Mouse (Mus musculus): ENCODE measurements at regions not wholly inside any gene's neighbourhood (a gene's known extent, or its start where the extent isn't known, plus 50 kb on each side); places are given as distances from the start of the nearest gene placed in this dataset.

DNA sequence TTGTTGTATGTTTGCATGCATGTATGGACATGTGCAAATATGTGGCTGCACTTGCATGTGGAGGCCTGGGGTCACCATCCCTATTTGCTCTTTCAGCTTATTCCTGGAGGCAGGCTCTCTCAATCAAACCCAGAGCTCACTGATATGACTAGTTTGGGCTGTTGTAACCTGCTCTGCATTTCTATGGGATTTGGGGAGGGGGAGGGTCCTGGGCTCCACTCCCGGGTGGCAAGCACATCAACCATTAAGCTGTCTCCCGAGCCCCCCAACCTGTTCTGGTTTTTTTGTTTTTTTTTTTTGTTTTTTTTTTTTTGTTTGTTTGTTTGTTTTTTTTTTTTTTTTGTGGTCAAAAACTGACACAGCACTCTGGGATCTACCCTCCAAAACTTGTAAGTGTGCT is 386.5 kb downstream of the Med13l start:
- Histone ChIP-seq H3K4me3 (ENCODE audit: insufficient read depth in 1 of 2, low read depth in 2 of 2, low read length in 2 of 2) (no peak overlapping the region), H3K9me3 (ENCODE audit: control insufficient read depth, low read length) (no peaks in the 10 kb centered on the region), H3K4me1 (replicated peaks; ENCODE audit: control insufficient read depth in 2 of 2, insufficient read depth in 2 of 2, low read length in 1 of 2) (no peaks in the 10 kb centered on the region), H3K9ac (replicated peaks) (no peak overlapping the region), H3K4me2 (ENCODE audit: low read depth) (no peak overlapping the region), H3K27me3 (ENCODE audit: control insufficient read depth, insufficient read depth, low read length) (no peaks in the 10 kb centered on the region), H3K36me3 (replicated peaks; ENCODE audit: control insufficient read depth, insufficient read depth, low read depth) (no peaks in the 10 kb centered on the region), H3K27ac (no peak overlapping the region)
- ATAC-seq (ENCODE audit: insufficient read depth) (no peak), DNase-seq (ENCODE audit: low read depth in 3 of 3, low spot score in 3 of 3) (no peak)
- TF ChIP-seq CTCF (IDR thresholded peaks at IDR 0.05; ENCODE audit: low read depth) (no peak), EP300 (IDR thresholded peaks at IDR 0.05; ENCODE audit: low read depth) (no peak)
- 49% methylated on average over 2 of the region's 2 CpGs for WGBS (ENCODE audit: insufficient replicate concordance)

DNA sequence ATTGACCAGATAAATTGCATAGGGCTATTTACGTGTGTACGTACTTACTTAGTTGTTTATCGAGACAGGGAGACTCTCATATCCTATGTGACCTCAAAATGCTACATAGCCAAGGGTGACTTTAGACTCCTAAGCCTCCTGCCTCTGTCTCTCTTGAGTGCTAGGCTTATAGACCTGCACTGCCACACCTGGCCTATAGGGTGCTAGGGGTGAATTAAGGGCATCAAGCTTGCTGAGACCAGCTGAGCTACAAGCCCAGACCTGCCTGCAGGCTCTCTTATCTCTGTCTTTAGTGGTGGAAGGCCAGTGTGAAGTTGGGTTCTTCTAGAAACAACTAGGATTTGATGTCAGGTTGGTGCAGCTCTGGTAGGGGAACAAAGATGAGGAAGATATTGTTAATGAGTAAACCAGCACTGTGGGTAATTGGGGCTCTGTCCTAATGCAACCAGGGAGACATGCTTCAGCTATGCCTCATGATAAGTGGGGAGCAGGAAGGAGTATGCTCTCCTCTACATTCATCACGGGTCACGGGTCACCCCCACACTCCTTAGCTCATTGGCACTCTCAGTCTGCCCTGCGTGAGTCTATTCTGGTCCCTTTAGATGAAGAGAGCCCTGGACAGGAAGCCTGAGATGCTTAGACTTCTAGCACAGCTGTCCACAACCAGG is 387.8 kb downstream of the Med13l start:
- DNase-seq (ENCODE audit: low read depth in 3 of 3, low spot score in 3 of 3) (no peak), ATAC-seq (ENCODE audit: insufficient read depth) (no peak)
- no peaks in the 10 kb centered on the region for H3K9me3 ChIP-seq (ENCODE audit: control insufficient read depth, low read length)
- 48% methylated on average over 6 of the region's 6 CpGs for WGBS (ENCODE audit: insufficient replicate concordance)
- H3K9ac ChIP-seq (replicated peaks) = no peak overlapping the region
- H3K36me3 ChIP-seq (replicated peaks; ENCODE audit: control insufficient read depth, insufficient read depth, low read depth) = no peaks in the 10 kb centered on the region
- no peak overlapping the region for H3K4me2 ChIP-seq (ENCODE audit: low read depth)
- H3K4me1 ChIP-seq (replicated peaks; ENCODE audit: control insufficient read depth in 2 of 2, insufficient read depth in 2 of 2, low read length in 1 of 2) = no peaks in the 10 kb centered on the region
- no peak overlapping the region for H3K27ac ChIP-seq
- TF ChIP-seq CTCF (IDR thresholded peaks at IDR 0.05; ENCODE audit: low read depth) (no peak), EP300 (IDR thresholded peaks at IDR 0.05; ENCODE audit: low read depth) (no peak)
- H3K4me3 ChIP-seq (ENCODE audit: insufficient read depth in 1 of 2, low read depth in 2 of 2, low read length in 2 of 2) = no peak overlapping the region
- H3K27me3 ChIP-seq (ENCODE audit: control insufficient read depth, insufficient read depth, low read length) = no peaks in the 10 kb centered on the region

DNA sequence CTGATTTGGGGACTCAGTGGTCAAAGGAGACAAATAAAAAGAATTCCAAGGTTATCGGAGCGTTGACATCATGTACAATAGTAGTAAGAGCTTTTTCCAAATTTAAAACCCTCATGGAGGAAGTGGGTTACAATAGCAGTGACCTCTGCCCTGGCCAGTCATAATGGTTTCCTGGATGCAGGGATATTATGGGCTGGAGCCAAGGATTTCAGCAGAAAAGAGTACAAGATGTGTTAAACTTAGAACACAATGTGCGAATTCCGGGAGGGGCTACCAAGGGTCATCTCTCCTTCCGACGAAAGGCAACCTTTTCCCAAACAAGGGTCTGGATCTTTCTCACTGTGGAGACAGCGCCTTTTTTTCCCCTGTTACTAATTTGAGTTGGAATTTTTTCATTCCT is 390.6 kb downstream of the Med13l start:
- no peak overlapping the region for H3K27ac ChIP-seq
- no peaks in the 10 kb centered on the region for H3K9me3 ChIP-seq (ENCODE audit: control insufficient read depth, low read length)
- ATAC-seq (ENCODE audit: insufficient read depth) (no peak), DNase-seq (ENCODE audit: low read depth in 3 of 3, low spot score in 3 of 3) (no peak)
- no peak overlapping the region for H3K4me2 ChIP-seq (ENCODE audit: low read depth)
- 33% methylated on average over 7 of the region's 7 CpGs for WGBS (ENCODE audit: insufficient replicate concordance)
- H3K9ac ChIP-seq (replicated peaks) = no peak overlapping the region
- H3K4me1 ChIP-seq (replicated peaks; ENCODE audit: control insufficient read depth in 2 of 2, insufficient read depth in 2 of 2, low read length in 1 of 2) = no peaks in the 10 kb centered on the region
- H3K27me3 ChIP-seq (ENCODE audit: control insufficient read depth, insufficient read depth, low read length) = no peaks in the 10 kb centered on the region
- H3K36me3 ChIP-seq (replicated peaks; ENCODE audit: control insufficient read depth, insufficient read depth, low read depth) = no peaks in the 10 kb centered on the region
- no peak overlapping the region for H3K4me3 ChIP-seq (ENCODE audit: insufficient read depth in 1 of 2, low read depth in 2 of 2, low read length in 2 of 2)
- TF ChIP-seq CTCF (IDR thresholded peaks at IDR 0.05; ENCODE audit: low read depth) = no peak
- no peak for TF ChIP-seq EP300 (IDR thresholded peaks at IDR 0.05; ENCODE audit: low read depth)

DNA sequence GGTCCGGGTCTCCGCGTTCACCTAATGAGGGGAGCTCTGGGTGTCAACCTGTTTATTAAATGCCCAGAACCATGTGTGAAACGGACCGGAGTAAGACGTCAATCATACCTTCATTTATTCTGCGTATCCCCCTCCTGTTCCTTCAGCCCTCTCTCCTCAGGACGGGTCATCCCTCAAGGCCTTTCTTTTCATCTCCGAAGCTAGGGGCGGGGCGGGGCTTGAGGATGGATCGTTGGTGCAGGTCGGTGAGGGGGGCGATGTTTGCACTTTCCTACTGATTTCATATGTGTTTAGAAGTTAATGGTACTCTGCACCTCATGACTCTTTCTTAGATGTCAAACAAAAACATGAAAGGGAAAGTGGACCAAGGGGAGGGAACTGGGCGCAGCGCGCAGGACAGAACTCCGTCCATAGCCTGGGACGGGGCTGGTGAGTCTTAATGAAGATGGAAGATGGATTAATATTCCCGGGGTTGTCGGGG is 400.1 kb downstream of the Med13l start:
- 69% methylated on average over 21 of the region's 21 CpGs for WGBS (ENCODE audit: insufficient replicate concordance)

DNA sequence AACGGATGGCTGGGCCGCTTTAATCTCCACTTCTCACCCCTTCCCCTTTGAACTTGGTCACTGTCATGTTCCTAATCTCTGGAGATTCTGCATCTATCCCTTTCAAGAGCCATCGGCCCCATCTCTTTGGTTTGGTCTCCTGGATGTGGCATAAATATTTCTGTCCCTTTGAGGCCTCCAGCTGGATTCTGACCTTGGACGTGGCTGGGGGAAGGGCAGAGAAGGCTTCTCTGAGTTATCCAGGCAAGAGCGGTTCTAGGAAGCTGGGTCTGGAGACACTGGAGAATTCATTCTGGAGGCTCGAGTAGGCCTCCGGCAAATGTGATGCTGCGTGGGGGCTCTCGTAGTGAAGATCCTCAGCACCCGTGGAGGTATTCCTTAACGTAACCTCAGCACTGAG is 400.6 kb downstream of the Med13l start:
- H3K4me3 ChIP-seq (ENCODE audit: insufficient read depth in 1 of 2, low read depth in 2 of 2, low read length in 2 of 2) = no peak overlapping the region
- no peak overlapping the region for H3K27ac ChIP-seq
- no peaks in the 10 kb centered on the region for H3K9me3 ChIP-seq (ENCODE audit: control insufficient read depth, low read length)
- ATAC-seq (ENCODE audit: insufficient read depth) (no peak), DNase-seq (ENCODE audit: low read depth in 3 of 3, low spot score in 3 of 3) (no peak)
- no peak overlapping the region for H3K9ac ChIP-seq (replicated peaks)
- TF ChIP-seq EP300 (IDR thresholded peaks at IDR 0.05; ENCODE audit: low read depth) (no peak), CTCF (IDR thresholded peaks at IDR 0.05; ENCODE audit: low read depth) (no peak)
- no peak overlapping the region for H3K4me2 ChIP-seq (ENCODE audit: low read depth)
- WGBS (ENCODE audit: insufficient replicate concordance) = 75% methylated on average over 11 of the region's 11 CpGs
- peaks cover 0 to 2% of the 10 kb centered on the region in 2 experiments; a peak in 1 of 4 replicates for H3K4me1 ChIP-seq (replicated peaks; ENCODE audit: control insufficient read depth in 2 of 2, insufficient read depth in 2 of 2, low read length in 1 of 2)
- no peaks in the 10 kb centered on the region for H3K36me3 ChIP-seq (replicated peaks; ENCODE audit: control insufficient read depth, insufficient read depth, low read depth)
- H3K27me3 ChIP-seq (ENCODE audit: control insufficient read depth, insufficient read depth, low read length) = no peaks in the 10 kb centered on the region

More for the DNA sequence above, 400.1 kb downstream of the Med13l start:
- Histone ChIP-seq H3K9ac (replicated peaks) (no peak overlapping the region), H3K36me3 (replicated peaks; ENCODE audit: control insufficient read depth, insufficient read depth, low read depth) (no peaks in the 10 kb centered on the region), H3K4me3 (ENCODE audit: insufficient read depth in 1 of 2, low read depth in 2 of 2, low read length in 2 of 2) (no peak overlapping the region), H3K27me3 (ENCODE audit: control insufficient read depth, insufficient read depth, low read length) (no peaks in the 10 kb centered on the region), H3K4me1 (replicated peaks; ENCODE audit: control insufficient read depth in 2 of 2, insufficient read depth in 2 of 2, low read length in 1 of 2) (peaks cover 0 to 2% of the 10 kb centered on the region in 2 experiments; a peak in 1 of 4 replicates), H3K9me3 (ENCODE audit: control insufficient read depth, low read length) (no peaks in the 10 kb centered on the region), H3K4me2 (ENCODE audit: low read depth) (no peak overlapping the region), H3K27ac (no peak overlapping the region)
- TF ChIP-seq CTCF (IDR thresholded peaks at IDR 0.05; ENCODE audit: low read depth) (no peak), EP300 (IDR thresholded peaks at IDR 0.05; ENCODE audit: low read depth) (no peak)
- DNase-seq (ENCODE audit: low read depth in 3 of 3, low spot score in 3 of 3) = no peak
- ATAC-seq (ENCODE audit: insufficient read depth) = no peak
